Mouse (Mus musculus) MEL-GATA-1-ER (cell line): ENCODE results near the gene Abcc5.
"Not testable (repeated sequence)": the region's sequence is repeated elsewhere in the genome, so short reads cannot be mapped to it uniquely, and the experiment has no call there.

Experiments used
- DNase-seq: peaks from one replicate; pipeline ENCODE4 v3.0.0-alpha.2; 2012; ENCODE audit warnings: low read depth; ENCODE audit errors: extremely low read depth

The Abcc5 gene

GRCm38 (mm10) chr16:20425855-20426598, at the start of gene Abcc5:
TSS of gene Abcc5 (minus strand) at chr16:20426394.
- DNase-seq, result peak; percentile 79

- no peak for DNase-seq
These were observed 49.1 kb upstream of the Abcc5 start for GRCm38 (mm10) chr16:20475335-20475734.

GRCm38 (mm10) chr16:20474786-20475185, 48.6 kb upstream of the Abcc5 start:
- no peak for DNase-seq

- no peak for DNase-seq
These were observed 48.0 kb upstream of the Abcc5 start for GRCm38 (mm10) chr16:20474211-20474610.

GRCm38 (mm10) chr16:20473748-20474147, 47.6 kb upstream of the Abcc5 start:
- DNase-seq, result no peak

- DNase-seq, result no peak
These were observed 45.5 kb upstream of the Abcc5 start for GRCm38 (mm10) chr16:20471686-20472085.

GRCm38 (mm10) chr16:20470981-20471380, 44.8 kb upstream of the Abcc5 start:
- no peak for DNase-seq

- DNase-seq, result no peak
These were observed 38.5 kb upstream of the Abcc5 start for GRCm38 (mm10) chr16:20464725-20465124.

- DNase-seq, result not testable (repeated sequence)
These were observed 32.5 kb upstream of the Abcc5 start for GRCm38 (mm10) chr16:20458736-20459135.

GRCm38 (mm10) chr16:20456106-20456505, 29.9 kb upstream of the Abcc5 start:
- no peak for DNase-seq

- DNase-seq, result no peak
These were observed 28.0 kb upstream of the Abcc5 start for GRCm38 (mm10) chr16:20454155-20454654.

- no peak for DNase-seq
These were observed 25.6 kb upstream of the Abcc5 start for GRCm38 (mm10) chr16:20451774-20452173.

- no peak for DNase-seq
These were observed 19.7 kb upstream of the Abcc5 start for GRCm38 (mm10) chr16:20445871-20446270.

- DNase-seq, result no peak
These were observed 18.7 kb upstream of the Abcc5 start for GRCm38 (mm10) chr16:20444831-20445388.

- no peak for DNase-seq
These were observed 16.7 kb upstream of the Abcc5 start for GRCm38 (mm10) chr16:20442871-20443270.

GRCm38 (mm10) chr16:20438673-20439415, 12.7 kb upstream of the Abcc5 start:
- DNase-seq, result no peak

- not testable (repeated sequence) for DNase-seq
These were observed 11.9 kb upstream of the Abcc5 start for GRCm38 (mm10) chr16:20438046-20438445.

- no peak for DNase-seq
These were observed 10.1 kb upstream of the Abcc5 start for GRCm38 (mm10) chr16:20436281-20436680.

GRCm38 (mm10) chr16:20429328-20429727, 3.1 kb upstream of the Abcc5 start:
- no peak for DNase-seq

GRCm38 (mm10) chr16:20427566-20427965, 1.4 kb upstream of the Abcc5 start:
- DNase-seq, result no peak

- peak; percentile 57 for DNase-seq
These were observed 1.2 kb downstream of the Abcc5 start for GRCm38 (mm10) chr16:20424719-20425650.
